Mouse (Mus musculus) ES-E14 (cell line): ENCODE measurements at regions not wholly inside any gene's neighbourhood (a gene's known extent, or its start where the extent isn't known, plus 50 kb on each side); places are given as distances from the start of the nearest gene placed in this dataset.
"Not testable (repeated sequence)": the region's sequence is repeated elsewhere in the genome, so short reads cannot be mapped to it uniquely, and the experiment has no call there.

Experiments
- DNase-seq: peaks from one replicate; pipeline ENCODE4 v3.0.0-alpha.2; 2013; ENCODE audit warnings: low read depth, low spot score
- H3K27ac ChIP-seq: 2 replicates; pipeline ENCODE4 v1.5.1; 2012; ENCODE audit warnings: low read depth, mild to moderate bottlenecking, low read length, moderate library complexity, mixed read lengths; ENCODE audit not compliant: poor library complexity, insufficient read depth, severe bottlenecking
- H3K36me3 ChIP-seq: 2 replicates; pipeline ENCODE4 v1.6.1; 2012; ENCODE audit warnings: mild to moderate bottlenecking, low read length, moderate library complexity, mixed read lengths; ENCODE audit not compliant: control insufficient read depth, poor library complexity, insufficient read depth, severe bottlenecking
- H3K4me1 ChIP-seq, 2 experiments: fragments of 150-350 bp in 1 of 2; sonication (generic) in 1 of 2; 2 replicates each; pipeline ENCODE4 v1.6.1; 2012; ENCODE audit warnings: low read length in 2 of 2, mild to moderate bottlenecking in 1 of 2, mixed read lengths in 1 of 2; ENCODE audit not compliant: control insufficient read depth in 2 of 2, insufficient read depth in 2 of 2, poor library complexity in 1 of 2
- H3K4me3 ChIP-seq, 2 experiments: fragments of 150-350 bp in 1 of 2; sonication (generic) in 1 of 2; 2 replicates each; pipeline ENCODE4 v1.5.1; 2012; ENCODE audit warnings: low read length in 2 of 2, low read depth in 1 of 2, mild to moderate bottlenecking in 1 of 2, mixed read lengths in 1 of 2; ENCODE audit not compliant: insufficient read depth in 1 of 2, poor library complexity in 1 of 2, severe bottlenecking in 1 of 2
- H3K9ac ChIP-seq: 2 replicates; pipeline ENCODE4 v1.6.1; 2012; ENCODE audit warnings: low read depth, mild to moderate bottlenecking, low read length, mixed read lengths; ENCODE audit not compliant: poor library complexity, insufficient read depth, severe bottlenecking
- H3K9me3 ChIP-seq: fragments of 150-350 bp; sonication (generic); 2 replicates; pipeline ENCODE4 v1.6.1; 2012; ENCODE audit warnings: low read depth, mild to moderate bottlenecking, low read length; ENCODE audit not compliant: control insufficient read depth, insufficient read depth
- CHD2 ChIP-seq: IDR thresholded peaks from 2 replicates; pipeline ENCODE4 v1.6.1; 2014; ENCODE audit warnings: mild to moderate bottlenecking, low read depth, low read length, inconsistent platforms
- HCFC1 ChIP-seq: IDR thresholded peaks from 2 replicates; pipeline ENCODE4 v1.6.1; 2012; ENCODE audit warnings: low read length, inconsistent platforms, borderline replicate concordance; ENCODE audit not compliant: insufficient read depth
- MAFK ChIP-seq: IDR thresholded peaks from 2 replicates; pipeline ENCODE4 v1.6.1; 2014; ENCODE audit warnings: mild to moderate bottlenecking, low read depth, low read length, inconsistent platforms; ENCODE audit not compliant: insufficient read depth
- ZC3H11A ChIP-seq: IDR thresholded peaks from 2 replicates; pipeline ENCODE4 v1.6.1; 2012; ENCODE audit warnings: low read depth, mild to moderate bottlenecking, inconsistent platforms, low read length, borderline replicate concordance
- ZNF384 ChIP-seq: IDR thresholded peaks from 2 replicates; pipeline ENCODE4 v1.6.1; 2012; ENCODE audit warnings: low read depth, low read length, inconsistent platforms
- in situ Hi-C, 2 experiments: fragments of 600-800 bp; cut with MboI; formaldehyde crosslinking; loops; one replicate each; pipeline ENCODE4 v1.15.1; 2025; ENCODE audit warnings: low sequenced_read_pairs in 2 of 2, inconsistent platforms in 1 of 2; ENCODE audit not compliant: unreplicated experiment in 2 of 2

DNA sequence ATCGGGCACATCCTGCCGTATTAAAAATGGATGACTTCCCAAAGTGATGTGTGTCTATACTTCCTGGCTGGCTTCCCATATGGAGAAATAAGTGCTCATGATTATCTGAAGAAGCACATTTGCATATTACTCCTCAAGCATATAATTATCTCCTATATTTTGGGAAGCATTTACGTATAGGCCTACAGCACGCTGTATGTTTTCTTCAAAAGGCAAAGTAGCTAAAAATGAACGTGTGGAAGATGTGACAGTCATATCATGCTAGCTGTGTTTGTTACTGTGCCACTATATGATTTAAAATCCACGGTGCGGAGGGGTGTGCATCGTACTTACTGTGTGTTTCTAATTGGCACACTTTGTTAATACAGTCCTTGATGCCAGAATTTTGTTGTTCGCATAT, 242.7 kb downstream of the Antxr2 start:
- no peak for DNase-seq
- no peaks in the 10 kb centered on the region for H3K36me3 ChIP-seq
- H3K9ac ChIP-seq = no peak overlapping the region
- no peak for TF ChIP-seq HCFC1
- no peak for TF ChIP-seq ZC3H11A
- TF ChIP-seq CHD2 = no peak
- no peak for TF ChIP-seq ZNF384
- TF ChIP-seq MAFK = no peak
- H3K4me1 ChIP-seq = no peaks in the 10 kb centered on the region
- no peaks in the 10 kb centered on the region for H3K9me3 ChIP-seq
- in situ Hi-C loops = no loop called here
- H3K4me3 ChIP-seq = no peak overlapping the region
- H3K27ac ChIP-seq = no peak overlapping the region

DNA sequence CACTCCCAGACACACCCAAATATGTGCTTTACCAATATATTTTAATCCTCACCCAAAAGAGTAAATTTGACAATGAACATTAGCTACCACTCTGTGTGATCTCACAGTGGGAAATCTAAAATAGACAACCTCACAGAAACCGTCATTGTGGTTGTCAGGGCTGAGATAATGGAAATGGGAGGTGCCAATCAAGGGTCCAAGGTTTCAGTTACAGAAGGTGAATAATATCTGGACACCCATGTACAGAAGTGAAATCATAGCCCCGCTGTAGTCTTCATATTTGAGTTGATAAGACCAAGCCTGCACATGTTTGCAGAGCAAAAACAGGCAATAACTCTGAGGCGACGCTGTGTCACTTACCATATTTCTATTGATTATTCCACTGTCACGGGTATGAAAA, 243.8 kb downstream of the Antxr2 start:
- Histone ChIP-seq H3K27ac (no peak overlapping the region), H3K9me3 (no peaks in the 10 kb centered on the region), H3K9ac (no peak overlapping the region), H3K4me1 (no peaks in the 10 kb centered on the region), H3K36me3 (no peaks in the 10 kb centered on the region), H3K4me3 (no peak overlapping the region)
- in situ Hi-C loops = no loop called here
- TF ChIP-seq MAFK (no peak), CHD2 (no peak), ZC3H11A (no peak), ZNF384 (no peak), HCFC1 (no peak)
- no peak for DNase-seq

DNA sequence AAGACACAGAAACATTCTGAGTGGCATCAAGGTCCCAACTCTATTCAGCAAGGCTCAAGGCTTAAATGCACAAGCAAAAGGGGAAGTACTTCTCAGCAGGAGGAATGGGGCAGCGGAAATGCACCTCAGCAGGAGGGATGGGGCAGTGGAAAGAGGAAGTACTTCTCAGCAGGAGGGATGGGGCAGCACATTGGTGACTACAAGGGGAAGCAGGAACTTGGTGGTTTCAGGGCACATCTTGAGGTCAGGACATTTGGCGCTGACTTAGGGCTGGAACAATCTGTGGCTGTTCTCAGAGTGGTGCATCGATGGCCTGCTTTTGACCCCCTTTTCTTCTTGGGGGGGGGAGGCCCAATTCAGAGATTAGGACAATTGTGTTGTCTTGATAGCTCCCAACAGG, 255.7 kb downstream of the Antxr2 start:
- H3K4me3 ChIP-seq, H3K9ac ChIP-seq, in situ Hi-C loops, DNase-seq, H3K9me3 ChIP-seq, H3K27ac ChIP-seq, H3K4me1 ChIP-seq, H3K36me3 ChIP-seq: not testable (repeated sequence)

DNA sequence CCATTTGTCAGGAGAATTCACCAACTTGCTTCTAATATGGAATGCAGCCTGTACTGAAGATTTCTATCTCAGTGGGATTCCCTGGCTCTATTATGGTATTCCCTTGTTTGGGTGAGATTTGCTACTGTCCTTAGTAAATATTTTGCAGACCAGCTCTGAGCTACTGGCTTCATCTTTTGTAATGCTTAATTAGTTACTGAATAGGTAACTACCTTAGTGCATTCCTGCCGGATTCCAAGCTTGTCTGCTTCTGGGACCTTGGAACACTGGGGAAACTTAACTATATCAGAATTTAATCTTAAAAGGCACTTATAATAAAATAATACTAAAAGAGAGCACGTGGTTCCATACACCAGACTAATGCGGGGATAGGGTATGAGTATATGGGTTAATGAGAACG, 257.4 kb downstream of the Antxr2 start:
- H3K9me3 ChIP-seq, DNase-seq, H3K27ac ChIP-seq, H3K9ac ChIP-seq, H3K4me1 ChIP-seq, H3K36me3 ChIP-seq, in situ Hi-C loops, H3K4me3 ChIP-seq: not testable (repeated sequence)

DNA sequence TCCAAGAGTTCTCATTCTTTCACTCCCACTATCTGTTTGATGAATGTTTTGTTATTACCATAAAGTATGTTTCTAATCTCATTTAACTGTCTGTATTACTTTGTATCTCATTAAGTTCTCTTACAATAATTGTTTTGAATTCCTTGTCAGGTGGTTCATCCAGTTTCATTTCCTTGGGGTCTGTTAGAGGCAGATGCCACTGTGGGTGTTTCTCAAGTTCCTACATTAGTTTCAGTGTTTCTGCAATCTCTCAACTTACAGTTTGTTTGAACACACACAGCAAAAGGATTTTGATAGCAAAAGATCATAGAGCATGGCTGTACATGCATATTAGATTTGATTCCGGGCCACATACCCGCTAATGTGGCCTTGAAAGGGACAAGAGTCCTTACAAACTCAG, 280.5 kb upstream of the Gk2 start:
- in situ Hi-C loops = no loop called here
- Histone ChIP-seq H3K9ac (no peak overlapping the region), H3K27ac (no peak overlapping the region), H3K9me3 (no peaks in the 10 kb centered on the region), H3K4me3 (no peak overlapping the region), H3K4me1 (no peaks in the 10 kb centered on the region), H3K36me3 (no peaks in the 10 kb centered on the region)
- no peak for TF ChIP-seq MAFK
- TF ChIP-seq ZNF384 = no peak
- no peak for DNase-seq
